Mouse (Mus musculus): Measurements from ENCODE around the gene Fam19a3. TPM values are rescaled to one million over a fixed set of nuclear protein-coding genes. Genes with fewer than 3 reads are reported as not detected.
A peak's percentile ranks its signal among the peaks of the same experiment; 100 is the strongest.
"Not testable (repeated sequence)": the region's sequence is repeated elsewhere in the genome, so short reads cannot be mapped to it uniquely, and the experiment has no call there.

Fam19a3 gene
- polyA plus RNA-seq, 1 experiment from 2014 or later, result not detected

DNA sequence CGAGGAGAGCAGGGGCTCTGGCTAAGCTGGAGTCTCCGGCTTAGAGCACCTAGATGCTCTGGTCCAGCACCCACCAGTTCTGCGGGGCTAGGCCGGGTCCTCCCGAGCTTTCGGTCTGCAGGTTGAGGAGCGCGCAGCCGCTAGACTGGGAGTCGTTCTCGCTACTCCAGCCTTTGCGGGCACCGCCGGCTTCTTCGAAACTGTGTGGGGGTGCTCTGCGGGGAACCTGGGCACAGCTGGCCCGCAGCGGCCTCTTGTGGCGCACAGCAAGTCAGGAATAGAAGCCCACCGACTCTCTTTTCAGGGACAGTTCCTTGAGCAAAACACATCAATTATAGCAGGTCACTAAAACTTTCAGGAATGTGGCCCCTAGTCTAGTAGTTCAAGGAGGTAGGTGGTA is 4.3 kb downstream of the Fam19a3 start:
- Histone ChIP-seq H3K9me3 (no peaks in the 10 kb centered on the region), H3K4me1 (replicated peaks) (peaks cover 20% of the 10 kb centered on the region), H3K27ac (no peak overlapping the region), H3K36me3 (no peaks in the 10 kb centered on the region), H3K9ac (replicated peaks) (peak overlapping the region; percentile 7; the same call in 1 of the 2 replicates), H3K27me3 (peaks cover 87% of the 10 kb centered on the region), H3K4me2 (replicated peaks) (peak overlapping the region; percentile 47), H3K4me3 (replicated peaks) (peak overlapping the region; percentile 32)
- peak; percentile 7; the same call in 1 of the 2 replicates for ATAC-seq
- under 1% methylated on average over 20 of the region's 20 CpGs for WGBS

DNA sequence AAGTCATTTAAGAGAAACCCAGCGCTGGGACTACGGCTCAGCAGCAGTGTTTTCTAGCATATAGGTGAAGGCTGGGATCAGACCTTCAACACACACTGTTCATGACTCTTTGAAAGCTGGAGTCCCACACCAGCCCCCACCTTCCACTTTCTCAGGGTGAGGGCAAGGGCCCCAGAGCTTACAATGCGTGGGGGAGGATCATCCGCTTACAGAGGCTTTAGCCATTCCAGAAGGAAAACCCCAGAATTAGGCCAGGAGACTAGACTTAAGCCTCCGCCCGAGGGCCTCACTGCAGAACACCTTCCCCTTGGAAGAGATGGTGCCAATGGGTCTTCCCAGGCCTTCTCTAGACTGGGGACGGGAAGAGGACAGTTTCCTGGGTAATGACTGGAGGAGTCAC is 8.3 kb downstream of the Fam19a3 start:
- Histone ChIP-seq H3K36me3 (no peaks in the 10 kb centered on the region), H3K27ac (no peak overlapping the region), H3K9me3 (no peaks in the 10 kb centered on the region), H3K4me3 (replicated peaks) (no peak overlapping the region), H3K27me3 (peaks cover 52% of the 10 kb centered on the region), H3K9ac (replicated peaks) (no peak overlapping the region), H3K4me2 (replicated peaks) (no peak overlapping the region), H3K4me1 (replicated peaks) (peaks cover 5% of the 10 kb centered on the region; the same call in 1 of the 2 replicates)
- 61% methylated on average over 7 of the region's 7 CpGs for WGBS
- ATAC-seq, result no peak

GRCm38 (mm10) chr3:104771460-104771859 is 10.2 kb downstream of the Fam19a3 start:
- ATAC-seq, result no peak
- 66% methylated on average over 6 of the region's 6 CpGs for WGBS
- H3K27me3 ChIP-seq, result peaks cover 34% of the 10 kb centered on the region

DNA sequence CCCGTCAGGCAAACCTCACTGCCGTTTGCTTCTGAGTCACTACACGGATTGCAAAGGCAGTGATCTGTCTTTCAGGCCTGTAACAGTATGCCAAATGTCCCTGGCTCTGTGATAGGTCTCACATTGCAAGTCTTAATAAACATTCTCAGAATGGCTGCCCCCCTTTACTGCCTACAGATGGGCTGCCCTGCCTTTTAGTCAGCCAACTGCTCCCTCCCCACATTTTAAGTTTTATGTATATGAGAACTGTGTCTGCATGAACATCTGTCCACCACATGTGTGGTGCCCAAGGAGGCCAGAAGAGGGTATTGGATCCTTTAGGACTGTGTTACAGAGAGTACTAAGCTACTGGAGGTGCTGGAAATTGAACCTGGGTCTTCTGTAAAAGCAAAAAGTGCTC is 10.7 kb downstream of the Fam19a3 start:
- Histone ChIP-seq H3K27ac (no peak overlapping the region), H3K27me3 (peaks cover 28% of the 10 kb centered on the region), H3K4me3 (replicated peaks) (no peak overlapping the region), H3K4me1 (replicated peaks) (no peaks in the 10 kb centered on the region), H3K4me2 (replicated peaks) (no peak overlapping the region), H3K36me3 (no peaks in the 10 kb centered on the region), H3K9me3 (no peaks in the 10 kb centered on the region), H3K9ac (replicated peaks) (no peak overlapping the region)
- no peak for ATAC-seq
- WGBS, result 88% methylated on average over 3 of the region's 3 CpGs

More at GRCm38 (mm10) chr3:104771460-104771859, 10.2 kb downstream of the Fam19a3 start:
- Histone ChIP-seq H3K9me3 (no peaks in the 10 kb centered on the region), H3K4me1 (replicated peaks) (no peaks in the 10 kb centered on the region), H3K4me2 (replicated peaks) (no peak overlapping the region), H3K36me3 (no peaks in the 10 kb centered on the region), H3K27ac (no peak overlapping the region), H3K9ac (replicated peaks) (no peak overlapping the region), H3K4me3 (replicated peaks) (no peak overlapping the region)

DNA sequence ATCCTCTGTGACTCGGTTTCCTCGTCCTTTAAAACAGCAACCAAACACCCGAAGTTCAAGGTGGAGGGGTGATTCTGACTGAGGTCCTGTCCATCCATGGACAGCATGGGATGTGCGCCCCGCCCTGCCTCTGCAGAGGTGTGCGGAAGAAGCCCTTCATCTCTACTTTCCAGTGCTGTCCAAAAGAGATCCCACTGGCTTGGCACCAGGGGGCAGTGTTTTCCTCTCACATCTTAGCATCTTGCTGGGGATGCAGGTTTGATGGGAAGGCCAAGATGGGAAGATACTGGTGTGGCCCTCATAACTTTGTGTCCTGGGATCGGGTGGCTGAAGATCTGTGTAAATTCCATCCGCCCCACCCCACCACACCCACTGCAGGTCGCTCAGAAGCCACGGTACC is 11.6 kb downstream of the Fam19a3 start:
- ATAC-seq, result no peak
- H3K4me2 ChIP-seq (replicated peaks), result no peak overlapping the region
- no peak overlapping the region for H3K4me3 ChIP-seq (replicated peaks)
- H3K4me1 ChIP-seq (replicated peaks), result no peaks in the 10 kb centered on the region
- H3K9me3 ChIP-seq, result no peaks in the 10 kb centered on the region
- no peak overlapping the region for H3K27ac ChIP-seq
- WGBS, result 58% methylated on average over 10 of the region's 10 CpGs
- no peak overlapping the region for H3K9ac ChIP-seq (replicated peaks)
- H3K36me3 ChIP-seq, result no peaks in the 10 kb centered on the region
- H3K27me3 ChIP-seq, result peaks cover 22% of the 10 kb centered on the region

DNA sequence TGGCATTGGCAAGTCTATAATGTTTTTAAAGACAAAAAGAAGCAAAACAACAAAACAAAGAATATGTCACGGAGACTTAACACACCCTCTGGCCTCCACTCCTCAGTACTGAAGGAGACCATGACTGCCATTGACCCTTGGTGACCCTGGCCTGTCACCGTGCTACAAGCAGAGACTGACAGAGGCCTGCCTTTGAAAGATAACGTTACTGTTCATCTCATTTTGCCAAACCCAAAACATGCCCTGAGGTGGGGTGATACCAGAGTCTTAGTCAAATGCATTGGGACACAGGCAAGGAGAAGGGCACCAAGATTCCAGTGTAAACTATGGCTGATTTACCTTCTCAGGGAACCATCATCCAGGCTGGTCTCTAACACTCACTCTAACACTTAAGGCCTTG is 12.5 kb downstream of the Fam19a3 start:
- ATAC-seq, result no peak
- no peak overlapping the region for H3K4me3 ChIP-seq (replicated peaks)
- no peak overlapping the region for H3K9ac ChIP-seq (replicated peaks)
- no peaks in the 10 kb centered on the region for H3K36me3 ChIP-seq
- 27% methylated on average over 3 of the region's 3 CpGs for WGBS
- H3K27me3 ChIP-seq, result peaks cover 18% of the 10 kb centered on the region
- no peaks in the 10 kb centered on the region for H3K4me1 ChIP-seq (replicated peaks)
- no peak overlapping the region for H3K4me2 ChIP-seq (replicated peaks)
- H3K27ac ChIP-seq, result no peak overlapping the region
- H3K9me3 ChIP-seq, result no peaks in the 10 kb centered on the region

DNA sequence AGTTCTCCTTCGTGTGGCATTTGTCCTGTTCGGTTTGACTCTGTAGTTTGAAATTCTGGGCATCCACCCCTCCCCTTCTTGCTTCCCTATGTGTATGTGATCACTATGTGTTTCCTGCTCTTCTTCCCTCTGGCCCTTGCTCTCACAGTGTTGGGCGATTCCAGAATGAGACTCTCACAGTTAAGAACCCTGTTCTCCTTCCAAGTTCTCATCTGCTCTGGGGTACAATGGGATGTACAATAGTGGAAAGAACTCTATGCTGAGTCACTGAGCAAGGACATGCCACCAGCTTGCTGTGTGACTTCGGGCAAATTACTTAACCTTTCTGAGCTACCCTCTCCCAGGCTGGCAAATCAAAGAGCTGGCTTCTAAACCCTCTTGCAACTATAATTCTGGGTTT is 13.9 kb downstream of the Fam19a3 start:
- H3K4me2 ChIP-seq (replicated peaks), result no peak overlapping the region
- 78% methylated on average over 4 of the region's 4 CpGs for WGBS
- H3K27ac ChIP-seq, result no peak overlapping the region
- no peaks in the 10 kb centered on the region for H3K4me1 ChIP-seq (replicated peaks)
- H3K4me3 ChIP-seq (replicated peaks), result no peak overlapping the region
- H3K36me3 ChIP-seq, result no peaks in the 10 kb centered on the region
- H3K27me3 ChIP-seq, result peaks cover 13% of the 10 kb centered on the region
- no peak for ATAC-seq
- H3K9ac ChIP-seq (replicated peaks), result no peak overlapping the region
- no peaks in the 10 kb centered on the region for H3K9me3 ChIP-seq

DNA sequence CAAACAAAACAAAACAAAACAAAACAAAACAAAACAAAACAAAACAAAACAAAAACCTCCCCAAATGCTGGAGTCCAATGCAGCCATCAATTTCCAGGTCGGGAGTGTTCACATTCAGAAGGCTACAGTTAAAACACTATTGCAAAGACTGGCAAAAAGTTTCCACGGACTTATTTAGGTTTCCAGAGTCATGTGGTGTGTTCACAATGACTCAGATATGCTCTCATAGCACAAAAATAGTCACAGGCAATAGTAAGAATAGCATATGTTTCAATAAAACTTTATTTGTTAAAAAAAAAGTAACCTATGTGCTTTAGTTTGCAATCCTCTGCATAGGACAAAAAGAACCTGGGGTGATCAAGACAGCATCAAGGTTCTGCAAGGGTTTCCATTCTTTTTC is 14.5 kb downstream of the Fam19a3 start:
- 65% methylated on average over 2 of the region's 2 CpGs for WGBS
- H3K4me3 ChIP-seq (replicated peaks), result no peak overlapping the region
- no peak for ATAC-seq

GRCm38 (mm10) chr3:104765021-104765420 is 16.6 kb downstream of the Fam19a3 start:
- Histone ChIP-seq H3K4me2 (replicated peaks) (no peak overlapping the region), H3K36me3 (no peaks in the 10 kb centered on the region), H3K4me3 (replicated peaks) (no peak overlapping the region), H3K9me3 (no peaks in the 10 kb centered on the region), H3K4me1 (replicated peaks) (0 out of 2 replicates have a peak, but pooled peaks cover 3% of the 10 kb centered on the region), H3K27me3 (peaks cover 11% of the 10 kb centered on the region), H3K9ac (replicated peaks) (no peak overlapping the region), H3K27ac (no peak overlapping the region)
- no peak for ATAC-seq
- WGBS, result 28% methylated on average over 4 of the region's 4 CpGs

More for the DNA sequence above, 14.5 kb downstream of the Fam19a3 start:
- H3K27ac ChIP-seq, result no peak overlapping the region
- peaks cover 7% of the 10 kb centered on the region for H3K27me3 ChIP-seq
- H3K4me1 ChIP-seq (replicated peaks), result no peaks in the 10 kb centered on the region
- no peak overlapping the region for H3K4me2 ChIP-seq (replicated peaks)
- H3K9ac ChIP-seq (replicated peaks), result no peak overlapping the region
- H3K9me3 ChIP-seq, result no peaks in the 10 kb centered on the region
- no peaks in the 10 kb centered on the region for H3K36me3 ChIP-seq

DNA sequence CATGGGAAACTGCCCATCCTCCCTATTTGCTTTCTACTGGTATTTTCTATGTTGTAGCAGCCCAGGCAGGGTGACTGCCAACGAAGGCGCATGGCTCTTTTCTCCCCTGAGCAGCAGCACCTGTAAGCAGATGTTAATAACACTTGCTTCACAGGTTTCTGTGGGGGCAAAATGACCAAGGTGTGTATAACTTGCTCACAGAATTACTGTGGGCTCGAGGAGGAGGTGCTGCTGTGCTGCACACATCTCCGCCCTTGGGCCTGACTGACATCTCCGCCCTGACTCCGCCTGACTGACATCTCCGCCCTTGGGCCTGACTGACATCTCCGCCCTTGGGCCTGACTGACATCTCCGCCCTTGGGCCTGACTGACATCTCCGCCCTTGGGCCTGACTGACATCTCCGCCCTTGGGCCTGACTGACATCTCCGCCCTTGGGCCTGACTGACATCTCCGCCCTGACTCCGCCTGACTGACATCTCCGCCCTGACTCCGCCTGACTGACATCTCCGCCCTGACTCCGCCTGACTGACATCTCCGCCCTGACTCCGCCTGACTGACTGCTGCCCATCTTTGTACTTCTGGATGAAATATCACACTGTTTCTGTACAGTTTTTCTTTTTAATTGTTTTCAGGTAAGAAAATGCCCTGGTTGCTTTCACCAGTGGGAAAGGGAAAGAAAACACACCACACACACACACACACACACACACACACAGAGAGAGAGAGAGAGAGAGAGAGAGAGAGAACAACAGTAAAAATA is 19.4 kb downstream of the Fam19a3 start:
- not testable (repeated sequence) for H3K9me3 ChIP-seq; H3K9ac ChIP-seq (replicated peaks); H3K4me1 ChIP-seq (replicated peaks); H3K27ac ChIP-seq; H3K36me3 ChIP-seq; H3K4me3 ChIP-seq (replicated peaks); H3K4me2 ChIP-seq (replicated peaks); ATAC-seq
- H3K27me3 ChIP-seq, result peaks cover 21% of the 10 kb centered on the region
- WGBS, result 18% methylated on average over 20 of the region's 20 CpGs

DNA sequence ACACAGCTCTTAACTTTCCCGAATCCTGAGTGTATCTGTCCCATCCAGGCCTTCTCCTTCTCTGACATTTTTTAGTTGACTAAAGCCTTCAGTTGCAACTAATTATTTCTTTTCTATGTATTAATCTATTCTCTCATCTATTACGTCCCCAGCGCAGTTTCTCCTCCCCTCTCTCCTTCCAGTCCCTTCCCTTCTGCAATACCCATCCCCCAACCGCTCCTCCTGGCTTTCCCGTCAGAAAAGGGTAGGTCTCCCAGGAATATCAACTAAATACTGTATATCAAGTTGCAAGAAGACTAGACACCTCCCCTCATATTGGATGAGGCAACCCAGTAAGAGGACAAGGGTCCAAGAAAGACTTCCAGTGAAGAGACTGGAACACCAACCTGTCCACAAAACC is 22.8 kb downstream of the Fam19a3 start:
- Histone ChIP-seq H3K27me3 (peaks cover 20% of the 10 kb centered on the region), H3K27ac (no peak overlapping the region), H3K4me1 (replicated peaks) (peaks cover 15% of the 10 kb centered on the region), H3K4me3 (replicated peaks) (peak overlapping the region; percentile 35), H3K4me2 (replicated peaks) (peak overlapping the region; percentile 58), H3K9me3 (no peaks in the 10 kb centered on the region), H3K9ac (replicated peaks) (peak overlapping the region; percentile 57; the same call in 1 of the 2 replicates), H3K36me3 (no peaks in the 10 kb centered on the region)
- ATAC-seq, result peak; percentile 2; the same call in 1 of the 2 replicates
- 9% methylated on average over 5 of the region's 5 CpGs for WGBS

DNA sequence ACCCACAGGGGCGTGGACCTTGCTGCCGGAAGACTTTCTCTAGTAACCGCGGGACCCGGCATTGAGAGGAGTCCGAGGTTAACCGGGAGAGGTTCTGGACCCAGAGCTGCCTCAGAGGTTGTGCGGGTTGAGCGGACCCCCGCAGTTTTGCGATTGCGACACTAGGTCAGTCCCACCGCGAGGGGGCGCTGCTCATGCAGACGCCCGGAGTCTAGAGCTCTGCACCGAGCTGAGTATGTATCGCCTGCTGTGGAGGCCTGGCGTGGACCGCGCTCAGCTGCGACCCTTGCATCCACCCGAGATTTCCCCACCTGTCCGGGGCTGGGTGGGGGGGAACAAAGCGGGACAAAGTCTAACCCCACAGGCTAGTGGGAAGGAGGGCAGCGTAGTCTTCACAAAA is 23.2 kb downstream of the Fam19a3 start:
- peak; percentile 88 for ATAC-seq
- no peaks in the 10 kb centered on the region for H3K36me3 ChIP-seq
- no peaks in the 10 kb centered on the region for H3K9me3 ChIP-seq
- H3K4me2 ChIP-seq (replicated peaks), result peak overlapping the region; percentile 58
- H3K4me3 ChIP-seq (replicated peaks), result peak overlapping the region; percentile 35
- no peak overlapping the region for H3K27ac ChIP-seq
- H3K27me3 ChIP-seq, result peaks cover 20% of the 10 kb centered on the region
- H3K9ac ChIP-seq (replicated peaks), result peak overlapping the region; percentile 57
- 2% methylated on average over 27 of the region's 27 CpGs for WGBS
- H3K4me1 ChIP-seq (replicated peaks), result peaks cover 15% of the 10 kb centered on the region

- not testable (repeated sequence) for H3K27ac ChIP-seq; H3K9ac ChIP-seq (replicated peaks); H3K4me1 ChIP-seq (replicated peaks); H3K36me3 ChIP-seq; H3K27me3 ChIP-seq; H3K4me2 ChIP-seq (replicated peaks); ATAC-seq; H3K9me3 ChIP-seq; H3K4me3 ChIP-seq (replicated peaks)
- WGBS, result 15% methylated on average over 20 of the region's 25 CpGs
Observed at GRCm38 (mm10) chr3:104752845-104753244, 28.8 kb downstream of the Fam19a3 start.
